Mouse (Mus musculus): ENCODE measurements around the gene Tapbp.

GRCm38 (mm10) chr17:33943454-33943853 lies 27.8 kb downstream of the Tapbp start:
- TF ChIP-seq POLR2A (IDR thresholded peaks at IDR 0.05; ENCODE audit: low read depth, low read length) (no peak), MEF2A (IDR thresholded peaks at IDR 0.05; ENCODE audit: borderline replicate concordance, low read depth, low read length) (no peak), CTCF (conservative IDR thresholded peaks at IDR 0.05 in 1 of 2, IDR thresholded peaks at IDR 0.05 in 1 of 2; ENCODE audit: low read depth in 2 of 2, low read length in 2 of 2) (no peak), EP300 (IDR thresholded peaks at IDR 0.05; ENCODE audit: low read length) (no peak), MAX (IDR thresholded peaks at IDR 0.05; ENCODE audit: low read length) (no peak), MXI1 (IDR thresholded peaks at IDR 0.05; ENCODE audit: low read depth, low read length) (no peak), BHLHE40 (IDR thresholded peaks at IDR 0.05; ENCODE audit: low read depth, low read length) (no peak), MYC (IDR thresholded peaks at IDR 0.05; ENCODE audit: low read depth, low read length) (no peak), TCF12 (IDR thresholded peaks at IDR 0.05; ENCODE audit: low read depth, low read length) (no peak)
